Mouse (Mus musculus) lung, adult 2 months (tissue): ENCODE data around the gene Nup133.

Experiments
- CTCF ChIP-seq: fragments of 200-500 bp; IDR thresholded peaks from 2 replicates; pipeline ENCODE4 v1.5.1; 2011; ENCODE audit warnings: mild to moderate bottlenecking, low read length, control low read depth; ENCODE audit not compliant: insufficient read depth
- POLR2A ChIP-seq: fragments of 200-500 bp; IDR thresholded peaks from 2 replicates; pipeline ENCODE4 v1.6.1; 2011; ENCODE audit warnings: low read depth, mild to moderate bottlenecking, control low read depth, low read length, borderline replicate concordance; ENCODE audit errors: extremely low read depth

GRCm38 (mm10) chr8:123854733-123855475, 94.2 kb downstream of the Nup133 start:
- TF ChIP-seq CTCF (no peak), POLR2A (no peak)
